Mouse (Mus musculus) heart, embryonic 16.5 days (tissue): ENCODE data around the gene Cst13. TPM values are rescaled to one million over a fixed set of nuclear protein-coding genes. Genes with fewer than 3 reads are reported as not detected.

Experiments used
- ATAC-seq: fragments of 200-750 bp; cut with Nextera tagmentation; replicated peaks from 2 replicates; pipeline ENCODE4 v1.8.0; 2017; ENCODE audit warnings: moderate number of reproducible peaks; ENCODE audit not compliant: insufficient read depth, low FRiP score; ENCODE audit errors: extremely low read depth
- H3K27ac ChIP-seq: fragments of 300-500 bp; sonication (generic); 2 replicates; pipeline ENCODE4 v1.5.1; 2014; ENCODE audit warnings: mild to moderate bottlenecking, low read length, control low read depth, moderate library complexity
- H3K27me3 ChIP-seq: fragments of 300-500 bp; sonication (generic); 2 replicates; pipeline ENCODE4 v1.6.1; 2014; ENCODE audit warnings: low read length, mixed read lengths; ENCODE audit not compliant: control insufficient read depth, insufficient read depth
- H3K36me3 ChIP-seq: fragments of 300-500 bp; sonication (generic); 2 replicates; pipeline ENCODE4 v1.6.1; 2014; ENCODE audit not compliant: control insufficient read depth, insufficient read depth
- H3K4me1 ChIP-seq: fragments of 300-500 bp; sonication (generic); 2 replicates; pipeline ENCODE4 v1.6.1; 2014; ENCODE audit warnings: low read length, mixed read lengths; ENCODE audit not compliant: control insufficient read depth, insufficient read depth
- H3K4me2 ChIP-seq: fragments of 300-500 bp; sonication (generic); 2 replicates; pipeline ENCODE4 v1.6.1; 2014; ENCODE audit warnings: low read depth, mild to moderate bottlenecking, control low read depth, low read length
- H3K4me3 ChIP-seq: fragments of 300-500 bp; sonication (generic); 2 replicates; pipeline ENCODE4 v1.5.1; 2014; ENCODE audit warnings: mild to moderate bottlenecking, control low read depth, low read length
- H3K9ac ChIP-seq: fragments of 300-500 bp; sonication (generic); 2 replicates; pipeline ENCODE4 v1.6.1; 2014; ENCODE audit warnings: low read length, control low read depth
- H3K9me3 ChIP-seq: fragments of 300-500 bp; sonication (generic); replicated peaks from 2 replicates; pipeline ENCODE4 v1.6.1; 2016; ENCODE audit warnings: low read length; ENCODE audit not compliant: control insufficient read depth
- WGBS: fragments of 180-500 bp; shearing (Covaris S2); extraction: QIAGEN DNeasy Blood & Tissue Kit; methylation state at CpG from one replicate; pipeline ENCODE4 v1.1.7; 2014; 5-methylcytosine and 5-hydroxymethylcytosine counted together
- polyA plus RNA-seq: library from polyadenylated mRNA; unstranded; fragments of >200 nt; fragmentation: Nextera tagmentation; extraction: Ambion mirVana; gene quantifications from 2 replicates; pipeline ENCODE4 v1.2.1, GENCODE M21; 2015

Gene Cst13
- polyA plus RNA-seq, 1 experiment from 2014 or later = not detected

GRCm38 (mm10) chr2:148838075-148838777 lies 18.3 kb downstream of the Cst13 start:
- Histone ChIP-seq H3K27me3 (no peaks in the 10 kb centered on the region), H3K9ac (no peak overlapping the region), H3K36me3 (no peaks in the 10 kb centered on the region), H3K4me1 (no peaks in the 10 kb centered on the region), H3K4me3 (no peak overlapping the region), H3K9me3 (no peaks in the 10 kb centered on the region), H3K4me2 (no peak overlapping the region), H3K27ac (no peak overlapping the region)
- 78% methylated on average over 5 of the region's 5 CpGs for WGBS
- no peak for ATAC-seq

DNA sequence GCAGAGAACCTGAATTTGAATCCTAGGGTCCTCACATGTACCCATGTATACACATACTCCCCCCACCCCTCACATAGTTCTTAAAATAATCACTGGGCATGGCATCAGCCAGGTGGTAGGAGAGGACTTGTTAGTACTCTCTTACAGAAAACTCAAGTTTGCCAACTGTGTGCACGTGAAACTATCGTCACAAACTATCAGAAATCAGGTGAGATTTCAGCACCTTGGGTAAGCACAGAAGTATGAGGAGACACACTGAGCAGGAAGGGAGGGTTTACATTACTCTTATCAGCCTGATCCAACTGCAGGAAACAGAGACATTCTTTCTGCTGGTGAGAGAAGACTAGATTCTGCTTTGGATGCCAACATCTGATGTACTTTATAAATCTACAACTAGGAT lies 19.3 kb downstream of the Cst13 start:
- no peaks in the 10 kb centered on the region for H3K4me1 ChIP-seq
- H3K4me2 ChIP-seq = no peak overlapping the region
- no peaks in the 10 kb centered on the region for H3K9me3 ChIP-seq
- no peak overlapping the region for H3K27ac ChIP-seq
- ATAC-seq = no peak
- no peak overlapping the region for H3K9ac ChIP-seq
- H3K36me3 ChIP-seq = no peaks in the 10 kb centered on the region
- WGBS = 46% methylated on average over 2 of the region's 2 CpGs
- no peak overlapping the region for H3K4me3 ChIP-seq
- no peaks in the 10 kb centered on the region for H3K27me3 ChIP-seq

DNA sequence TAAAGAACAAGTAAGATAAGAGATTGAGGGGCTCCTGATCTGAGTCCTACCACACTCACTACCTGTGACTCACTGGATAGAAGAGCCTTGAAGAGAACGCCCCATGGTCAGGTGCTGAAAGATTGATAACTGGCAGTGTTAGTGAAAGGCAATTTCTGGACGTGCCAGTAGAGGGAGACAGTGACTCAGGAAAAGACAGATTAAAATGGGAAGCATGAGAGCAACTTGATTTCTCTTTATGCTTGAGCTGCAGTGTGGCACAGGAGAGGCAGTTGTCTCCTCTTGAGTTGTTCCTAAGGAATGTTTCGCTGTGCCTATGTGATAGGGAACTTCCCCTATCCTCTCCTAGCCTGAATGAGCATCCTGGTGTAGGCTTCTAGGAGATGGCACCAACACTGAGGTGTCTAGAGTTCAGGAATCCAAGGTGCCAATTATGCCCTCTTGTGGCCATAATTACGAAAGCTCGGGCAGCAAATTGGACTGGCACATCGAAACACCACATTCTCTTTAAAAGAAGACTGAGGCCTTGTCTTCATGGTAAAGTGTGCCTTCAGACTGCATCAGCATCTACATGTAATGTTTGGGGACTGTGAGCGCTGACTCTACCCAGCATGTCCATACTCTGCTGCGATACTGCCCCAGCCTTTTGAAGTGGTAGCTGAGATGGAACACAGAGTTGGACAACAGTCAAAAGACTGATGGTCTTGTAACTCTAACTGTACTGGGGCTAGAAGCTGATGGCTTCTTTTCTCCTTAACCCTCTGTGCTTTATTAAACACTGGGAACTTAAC lies 31.4 kb downstream of the Cst13 start:
- no peak overlapping the region for H3K4me3 ChIP-seq
- H3K9me3 ChIP-seq = no peaks in the 10 kb centered on the region; the same call in 1 of the 2 replicates
- 41% methylated on average over 8 of the region's 8 CpGs for WGBS
- H3K9ac ChIP-seq = no peak overlapping the region
- peak; percentile 45; the same call in 1 of the 2 replicates for ATAC-seq
- no peak overlapping the region for H3K27ac ChIP-seq
- H3K4me2 ChIP-seq = peak overlapping the region; percentile 31; the same call in 1 of the 2 replicates
- no peaks in the 10 kb centered on the region for H3K4me1 ChIP-seq
- H3K36me3 ChIP-seq = no peaks in the 10 kb centered on the region
- H3K27me3 ChIP-seq = no peaks in the 10 kb centered on the region

DNA sequence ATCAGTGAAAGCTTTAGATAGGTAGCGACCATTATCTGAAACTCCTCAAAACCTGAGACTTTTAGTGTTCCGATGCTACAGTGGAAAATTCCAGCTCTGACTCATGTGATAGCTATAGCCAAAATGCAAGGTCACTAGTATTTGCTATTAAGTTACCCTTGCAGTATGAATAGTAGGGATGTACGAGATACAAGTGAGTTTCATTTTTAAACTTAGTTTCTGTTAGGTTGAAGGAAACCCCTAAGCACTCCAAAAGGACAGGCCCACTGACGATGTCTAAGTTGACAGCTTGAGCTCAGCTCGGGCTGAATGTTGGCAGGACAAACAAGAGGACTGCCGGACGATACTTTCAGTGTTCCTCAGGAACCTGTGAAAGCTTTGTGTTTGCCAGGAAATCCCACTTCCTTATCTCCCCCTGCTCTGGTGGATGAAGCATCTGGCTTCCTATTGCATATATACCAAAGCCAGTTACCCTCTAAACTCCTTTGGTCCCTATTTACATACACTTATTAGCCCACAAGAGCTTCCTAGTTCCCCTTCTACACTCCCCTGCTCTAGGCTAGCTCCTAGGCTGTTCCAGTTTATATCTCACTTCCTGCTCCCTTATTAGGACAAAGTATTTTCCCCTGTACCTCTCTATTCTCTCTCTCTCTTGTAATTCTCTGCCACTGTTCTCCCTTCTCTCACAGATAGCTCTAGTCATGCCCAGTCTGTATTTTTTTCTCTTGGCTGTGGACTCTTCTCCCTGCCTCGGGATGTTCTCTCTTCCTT lies 36.9 kb downstream of the Cst13 start:
- no peaks in the 10 kb centered on the region for H3K27me3 ChIP-seq
- H3K9me3 ChIP-seq = no peaks in the 10 kb centered on the region; the same call in 1 of the 2 replicates
- no peak overlapping the region for H3K4me3 ChIP-seq
- no peak for ATAC-seq
- H3K4me2 ChIP-seq = peak overlapping the region; percentile 33
- H3K36me3 ChIP-seq = no peaks in the 10 kb centered on the region
- H3K9ac ChIP-seq = 0 out of 2 replicates have a peak overlapping the region, but pooled peaks have one; percentile 16
- peak overlapping the region; percentile 64 for H3K27ac ChIP-seq
- WGBS = 34% methylated on average over 8 of the region's 8 CpGs
- H3K4me1 ChIP-seq = peaks cover 12% of the 10 kb centered on the region

DNA sequence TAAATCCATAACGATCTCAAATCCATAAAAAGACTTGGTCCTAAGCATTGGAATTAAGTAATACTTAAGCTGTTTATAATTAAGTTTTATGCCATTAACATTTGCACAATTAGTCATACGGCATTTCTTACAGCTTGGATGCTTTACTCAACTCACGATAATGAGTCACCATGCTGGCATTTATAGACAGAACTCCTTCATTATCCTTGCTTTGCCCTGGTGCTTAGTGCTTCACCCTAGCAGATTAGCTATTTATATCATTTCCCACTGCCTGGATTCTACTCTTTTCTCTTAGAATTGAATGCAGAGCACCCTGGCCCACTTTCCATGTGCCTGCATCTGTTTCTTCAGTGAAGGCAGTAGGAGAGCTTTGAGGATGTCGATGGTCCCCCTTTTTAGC lies 37.6 kb downstream of the Cst13 start:
- Histone ChIP-seq H3K27me3 (no peaks in the 10 kb centered on the region), H3K9me3 (no peaks in the 10 kb centered on the region; the same call in 1 of the 2 replicates), H3K27ac (no peak overlapping the region)

GRCm38 (mm10) chr2:148860993-148861392 lies 41.1 kb downstream of the Cst13 start:
- Histone ChIP-seq H3K4me3 (no peak overlapping the region), H3K36me3 (no peaks in the 10 kb centered on the region), H3K9ac (no peak overlapping the region), H3K4me2 (no peak overlapping the region), H3K27me3 (no peaks in the 10 kb centered on the region), H3K4me1 (peaks cover 24% of the 10 kb centered on the region), H3K27ac (no peak overlapping the region), H3K9me3 (no peaks in the 10 kb centered on the region)
- no peak for ATAC-seq
- 76% methylated on average over 4 of the region's 4 CpGs for WGBS

More for the DNA sequence above, 37.6 kb downstream of the Cst13 start:
- H3K4me2 ChIP-seq = no peak overlapping the region
- H3K36me3 ChIP-seq = no peaks in the 10 kb centered on the region
- WGBS = 52% methylated on average over 4 of the region's 4 CpGs
- no peak overlapping the region for H3K4me3 ChIP-seq
- peaks cover 12% of the 10 kb centered on the region for H3K4me1 ChIP-seq
- ATAC-seq = no peak
- H3K9ac ChIP-seq = no peak overlapping the region

- Histone ChIP-seq H3K27me3 (no peaks in the 10 kb centered on the region), H3K27ac (no peak overlapping the region), H3K4me1 (peaks cover 20% of the 10 kb centered on the region), H3K4me2 (no peak overlapping the region), H3K9me3 (no peaks in the 10 kb centered on the region), H3K4me3 (no peak overlapping the region), H3K9ac (no peak overlapping the region), H3K36me3 (no peaks in the 10 kb centered on the region)
- no peak for ATAC-seq
Measured at GRCm38 (mm10) chr2:148861693-148862092, 41.8 kb downstream of the Cst13 start.

- H3K9ac ChIP-seq = no peak within 1 kb of the TSS
- peak; percentile 89 for ATAC-seq
- peaks cover 14% of the 10 kb centered on the region for H3K4me1 ChIP-seq
- no peaks in the 10 kb centered on the region for H3K36me3 ChIP-seq
- H3K4me2 ChIP-seq = peak within 1 kb of the TSS; percentile 26; the same call in 1 of the 2 replicates
- H3K9me3 ChIP-seq = no peaks in the 10 kb centered on the region
- WGBS = 19% methylated on average over 2 of the region's 2 CpGs
- no peak within 1 kb of the TSS for H3K4me3 ChIP-seq
- peak within 1 kb of the TSS; percentile 85 for H3K27ac ChIP-seq
- H3K27me3 ChIP-seq = no peaks in the 10 kb centered on the region
Measured at GRCm38 (mm10) chr2:148864966-148865365, 45.1 kb downstream of the Cst13 start, which contains the start of gene 9230104L09Rik. TSS of gene 9230104L09Rik (minus strand) at chr2:148865038.
